Mouse (Mus musculus) hindlimb bud, embryonic 11.5 days (tissue): ENCODE measurements around the gene Slc25a47.

Source experiments
- DNase-seq: peaks from one replicate; pipeline ENCODE4 v3.0.0-alpha.2; 2012; ENCODE audit warnings: low read depth, low spot score; ENCODE audit errors: extremely low spot score

Slc25a47 gene

DNA sequence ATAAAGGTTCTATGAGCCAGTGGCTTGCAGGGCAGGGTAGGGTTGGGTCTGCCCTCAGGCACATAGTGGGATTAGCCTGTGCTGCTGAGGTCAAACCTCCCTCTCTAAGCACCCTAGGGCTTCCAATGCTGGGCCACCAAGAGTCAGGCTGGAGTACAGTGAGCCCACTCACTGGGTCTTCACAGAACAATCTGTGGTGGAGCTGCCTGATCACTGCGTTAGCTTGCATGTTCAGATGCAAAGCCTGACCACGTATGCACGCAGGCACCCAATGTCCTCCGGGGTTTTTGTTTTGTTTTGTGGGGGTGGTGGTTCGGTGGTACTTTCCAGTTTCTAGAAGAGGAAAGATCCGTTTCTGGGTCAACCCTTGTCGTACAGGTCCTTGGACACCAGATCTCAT lies 21.3 kb downstream of the Slc25a47 start:
- no peak for DNase-seq

DNA sequence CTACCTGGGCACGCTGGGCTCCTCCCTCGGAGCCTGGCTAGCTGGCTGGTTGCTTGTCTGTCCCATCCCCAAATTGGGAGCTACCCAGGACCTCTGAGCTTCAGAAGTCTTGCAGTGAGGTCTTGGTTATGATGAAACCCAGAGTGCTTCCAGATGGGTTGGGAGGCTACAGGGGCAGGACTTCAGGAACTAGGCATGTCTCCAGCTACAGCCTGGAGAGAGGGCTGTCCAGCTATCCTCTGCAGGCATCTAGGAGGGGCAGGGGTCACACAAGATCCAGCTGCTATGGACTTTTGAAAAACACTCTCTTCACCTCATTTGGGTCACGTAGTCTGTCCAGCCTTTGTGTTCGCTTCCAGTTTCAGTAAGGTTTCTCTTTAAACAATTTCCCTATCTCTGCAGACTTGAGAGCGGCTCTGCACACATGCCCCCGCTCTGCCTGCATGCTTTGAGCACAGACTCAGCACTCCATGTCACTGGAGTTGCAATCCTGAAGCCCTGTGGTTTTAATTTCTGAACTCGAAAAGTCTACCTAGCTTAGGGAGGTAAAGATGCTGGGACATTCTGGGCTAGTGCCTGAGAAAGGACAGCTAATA lies 21.8 kb downstream of the Slc25a47 start:
- DNase-seq: no peak

DNA sequence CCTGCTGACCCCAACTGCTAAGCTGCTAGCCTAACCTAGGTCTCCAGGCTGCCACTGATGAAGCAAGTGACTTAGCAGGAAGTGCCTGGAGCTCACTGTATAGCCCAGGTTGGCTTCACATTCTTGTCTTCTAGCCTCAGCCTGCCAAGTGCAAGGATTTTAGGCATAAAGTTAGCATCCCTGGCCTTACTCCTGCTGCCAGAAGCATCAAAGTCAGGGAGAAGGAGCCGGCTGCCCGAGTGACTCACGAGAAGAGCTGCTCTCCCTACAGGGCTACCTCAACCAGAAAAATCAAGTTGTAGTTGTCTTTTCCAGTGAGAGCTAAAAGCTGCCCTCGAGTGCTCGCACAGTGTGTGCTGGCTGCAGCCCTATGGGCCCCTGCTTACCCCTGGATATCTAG lies 22.6 kb downstream of the Slc25a47 start:
- no peak for DNase-seq

DNA sequence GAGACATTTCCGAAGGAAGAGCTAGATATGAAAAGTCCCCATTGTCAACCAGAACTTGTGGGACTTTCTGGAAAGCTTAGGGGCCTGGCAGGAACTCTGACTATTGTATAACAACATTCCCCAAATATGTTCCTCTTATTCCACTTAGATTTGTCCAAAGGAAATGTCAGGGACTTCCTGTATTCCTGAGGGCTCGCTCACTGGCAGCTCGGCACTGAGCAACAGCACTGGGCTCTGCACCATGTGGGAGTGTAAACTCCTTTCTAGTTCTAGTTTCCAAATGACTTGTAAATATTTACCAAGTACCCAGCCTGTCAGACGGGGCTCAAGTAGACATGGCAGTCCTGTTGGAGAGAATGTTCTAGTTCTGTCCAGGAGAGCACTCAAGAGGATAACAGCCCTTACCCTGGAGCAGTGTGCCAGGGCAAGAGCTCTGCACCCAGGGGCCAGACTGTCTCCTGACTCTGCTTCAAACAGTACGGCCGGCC lies 29.2 kb downstream of the Slc25a47 start:
- DNase-seq: no peak

DNA sequence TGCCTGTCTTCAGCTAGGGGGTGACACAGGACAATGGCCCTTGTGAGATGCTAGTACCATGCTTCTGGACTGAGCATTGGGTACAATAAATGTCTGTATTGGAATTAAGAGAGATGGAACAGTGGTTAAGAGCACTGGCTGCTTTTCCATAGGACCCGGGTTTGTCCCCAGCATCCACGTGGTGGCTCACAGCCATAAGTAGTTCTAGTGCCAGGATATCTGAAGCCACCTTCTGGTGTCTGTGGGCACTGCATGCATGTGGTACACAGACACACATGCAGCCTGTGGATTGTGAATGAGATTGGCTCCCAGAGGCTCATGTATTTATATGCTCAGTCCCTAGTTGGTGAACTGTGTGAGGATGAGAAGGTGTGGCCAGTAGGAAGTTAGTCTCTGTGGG lies 33.7 kb downstream of the Slc25a47 start:
- DNase-seq: no peak

DNA sequence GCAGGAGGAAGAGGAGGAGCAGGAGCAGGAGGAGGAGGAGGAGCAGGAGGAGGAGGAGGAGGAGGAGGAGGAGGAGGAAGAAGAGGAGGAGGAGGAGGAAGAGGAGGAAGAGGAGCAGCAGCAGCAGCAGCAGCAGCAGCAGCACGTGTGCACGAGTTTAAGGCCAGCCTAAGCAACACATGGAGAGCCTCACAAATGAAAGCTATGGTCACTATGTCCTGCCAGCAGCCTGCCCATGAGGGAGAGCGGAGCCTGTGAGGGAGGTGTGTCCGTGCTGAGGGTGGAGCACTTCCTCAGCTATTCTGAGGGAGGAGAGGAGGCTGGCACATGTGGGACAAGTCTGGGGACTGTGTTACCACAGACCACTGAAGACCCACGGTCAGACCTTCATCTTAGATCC lies 37.3 kb downstream of the Slc25a47 start:
- no peak for DNase-seq

DNA sequence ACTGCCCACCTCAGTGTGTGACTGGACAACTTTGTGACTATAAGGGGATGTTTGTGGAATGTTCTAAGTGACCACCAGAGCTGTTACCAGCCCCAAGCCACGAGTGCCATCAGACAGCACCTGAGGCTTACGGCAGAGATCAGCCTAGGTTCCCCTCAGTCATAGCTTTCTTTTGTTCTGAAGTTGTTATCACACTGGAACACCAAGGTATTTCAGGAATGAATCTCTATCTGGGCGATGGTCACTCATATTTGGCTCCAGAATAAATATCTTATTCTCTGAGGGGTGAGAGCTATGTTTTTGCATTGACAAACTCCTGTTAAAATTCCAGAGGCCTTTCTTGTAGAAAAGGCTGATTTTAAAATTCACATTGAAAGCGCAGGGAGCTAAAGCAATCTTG lies 43.3 kb downstream of the Slc25a47 start:
- no peak for DNase-seq

DNA sequence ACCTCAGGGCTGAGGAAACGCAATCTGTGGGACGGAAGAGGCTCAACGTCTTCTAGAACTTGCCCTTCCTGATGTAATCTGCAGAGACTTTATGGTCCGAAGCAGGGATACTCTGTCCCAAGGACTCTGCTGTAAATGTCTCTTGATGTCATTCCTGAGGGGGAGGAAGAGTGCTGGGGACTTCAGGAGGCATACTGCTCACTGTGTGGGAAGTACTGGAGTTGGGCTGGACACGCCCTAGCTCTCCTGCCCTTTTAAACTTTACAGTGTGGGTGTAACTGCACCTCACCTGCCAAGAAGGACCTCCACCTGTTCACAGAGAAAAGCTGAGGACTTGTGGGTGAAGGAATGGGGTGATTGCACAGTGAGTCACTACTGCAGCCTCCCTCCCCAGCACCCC lies 44.8 kb downstream of the Slc25a47 start:
- no peak for DNase-seq

DNA sequence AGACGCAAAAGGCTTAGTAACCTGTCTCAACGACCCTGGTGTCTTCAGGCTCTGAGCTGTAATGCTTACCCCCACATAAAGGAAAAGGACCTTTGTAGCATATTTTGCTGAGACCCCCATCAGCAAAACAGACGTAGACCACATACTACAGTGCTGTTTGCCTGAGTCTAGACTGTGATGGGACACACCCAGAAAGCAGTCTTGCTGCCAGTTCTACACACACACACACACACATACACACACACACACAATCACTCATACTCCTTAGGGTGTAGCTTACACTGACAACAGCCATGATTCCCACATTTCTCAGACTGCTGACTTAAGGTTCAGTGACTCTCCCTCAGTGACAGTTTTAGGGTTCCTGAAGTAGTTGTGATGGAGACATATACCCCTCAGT lies 45.3 kb downstream of the Slc25a47 start:
- no peak for DNase-seq

DNA sequence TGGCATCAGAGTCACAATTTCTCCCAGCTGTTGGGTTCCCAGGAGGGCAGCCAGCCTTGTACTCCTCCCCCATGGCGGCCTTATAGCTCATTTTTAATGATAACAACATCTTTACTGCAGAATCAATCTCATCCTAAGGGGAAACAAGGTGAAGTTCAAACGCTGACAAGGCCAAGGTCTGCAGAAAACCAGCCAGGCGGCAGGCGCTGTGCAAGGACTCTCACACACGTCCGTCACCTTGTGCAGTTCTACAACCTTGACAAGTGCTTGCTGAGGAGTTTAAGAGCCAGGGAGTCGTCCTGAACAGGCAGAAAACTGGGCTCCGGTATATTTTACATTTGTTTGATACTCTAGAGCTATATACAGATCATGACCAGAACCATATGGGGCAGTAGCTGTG lies 46.9 kb downstream of the Slc25a47 start:
- no peak for DNase-seq

DNA sequence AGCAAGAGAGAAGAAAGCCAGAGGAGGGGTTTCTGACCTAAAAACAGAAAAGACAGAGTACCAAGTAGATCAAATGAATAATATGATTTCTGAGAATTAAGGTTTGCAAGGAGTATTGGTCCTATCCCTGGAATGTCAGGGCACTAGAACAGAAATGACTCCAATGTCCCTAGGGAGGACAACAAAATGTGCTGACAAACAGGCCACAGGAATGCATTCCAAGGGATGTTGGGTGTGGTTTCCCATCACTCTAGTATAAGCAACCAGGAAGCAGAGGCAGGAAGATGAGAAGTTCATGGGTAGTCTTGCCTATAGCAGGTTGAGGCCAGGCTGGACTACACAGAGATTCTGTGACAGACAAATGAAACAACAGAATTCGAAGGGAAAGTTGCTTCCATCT lies 50.1 kb downstream of the Slc25a47 start:
- DNase-seq: no peak

DNA sequence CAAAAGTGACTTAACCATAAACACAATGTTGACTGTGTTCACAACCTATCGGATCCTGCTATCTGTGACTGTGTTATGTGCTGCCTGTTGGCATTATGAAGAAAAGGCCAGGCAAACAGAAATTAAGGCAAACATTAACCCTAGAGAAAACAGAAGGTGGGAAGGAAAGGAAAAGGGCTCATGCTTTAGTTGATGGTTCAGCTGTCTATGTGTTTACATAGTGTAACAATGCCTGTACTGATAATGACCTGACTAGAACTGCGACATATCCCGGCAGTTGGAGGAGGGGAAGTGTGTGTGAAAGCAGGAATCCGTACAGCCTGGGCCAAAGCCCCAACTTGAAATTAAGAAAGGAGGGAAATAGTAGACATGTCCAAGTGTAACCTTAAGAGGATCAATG lies 51.2 kb downstream of the Slc25a47 start:
- DNase-seq: no peak

DNA sequence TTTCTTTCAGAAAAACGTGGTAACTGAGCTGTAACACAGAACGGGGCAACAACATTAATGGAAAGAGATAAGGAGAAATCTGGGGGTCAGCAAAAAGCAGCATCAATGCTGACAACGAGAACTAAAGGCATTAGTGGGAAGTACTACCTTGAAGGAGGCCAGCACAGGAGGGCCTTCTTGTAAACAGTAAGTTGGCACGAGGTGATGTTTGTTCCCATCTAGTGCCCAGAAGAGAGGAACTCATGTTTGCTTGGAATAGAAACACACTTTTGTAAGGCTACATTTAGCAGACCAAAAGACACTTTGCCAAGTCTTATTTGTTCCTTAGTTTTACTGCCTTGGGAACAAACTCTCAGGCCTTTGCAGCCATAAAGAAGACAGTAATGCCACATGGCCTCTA lies 52.8 kb downstream of the Slc25a47 start:
- DNase-seq: no peak

DNA sequence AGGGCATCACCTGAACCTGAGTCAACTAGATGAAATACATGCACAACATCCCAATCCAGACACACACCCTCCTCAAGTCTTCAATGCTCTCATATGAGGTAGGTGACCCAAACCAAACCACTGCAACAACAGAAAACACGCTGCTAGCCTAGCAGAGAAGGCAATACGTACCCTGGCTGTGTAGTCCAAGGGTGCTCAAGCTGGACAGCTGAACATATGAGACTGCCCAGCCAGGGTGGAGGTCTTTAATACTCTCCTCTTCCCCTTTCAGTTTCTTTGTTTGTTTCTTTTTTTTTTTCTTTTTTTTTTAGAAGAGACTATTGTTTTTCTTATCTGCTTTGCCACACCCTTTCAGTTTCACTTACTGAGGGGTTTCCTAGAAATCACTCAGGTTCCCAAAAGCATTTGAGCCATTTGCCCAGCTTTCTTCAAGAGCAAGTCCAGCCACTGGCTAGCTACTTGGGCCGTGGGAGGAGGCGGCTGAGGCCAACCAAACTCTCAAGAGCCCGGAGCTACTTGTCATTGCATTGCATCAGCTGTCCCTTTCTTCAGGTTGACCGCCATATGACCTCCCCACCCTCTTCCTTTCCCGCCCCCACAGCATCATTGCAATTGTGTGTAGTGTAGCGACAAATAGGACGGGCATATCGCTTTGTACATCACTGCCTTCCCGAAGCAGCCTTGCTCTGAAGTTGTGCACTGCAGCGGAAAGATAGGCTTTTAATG lies 57.3 kb downstream of the Slc25a47 start, which contains the start of gene Wdr25:
TSS of gene Wdr25 (plus strand) at position 643 of the 726 bp plus-strand sequence.
- no peak for DNase-seq

DNA sequence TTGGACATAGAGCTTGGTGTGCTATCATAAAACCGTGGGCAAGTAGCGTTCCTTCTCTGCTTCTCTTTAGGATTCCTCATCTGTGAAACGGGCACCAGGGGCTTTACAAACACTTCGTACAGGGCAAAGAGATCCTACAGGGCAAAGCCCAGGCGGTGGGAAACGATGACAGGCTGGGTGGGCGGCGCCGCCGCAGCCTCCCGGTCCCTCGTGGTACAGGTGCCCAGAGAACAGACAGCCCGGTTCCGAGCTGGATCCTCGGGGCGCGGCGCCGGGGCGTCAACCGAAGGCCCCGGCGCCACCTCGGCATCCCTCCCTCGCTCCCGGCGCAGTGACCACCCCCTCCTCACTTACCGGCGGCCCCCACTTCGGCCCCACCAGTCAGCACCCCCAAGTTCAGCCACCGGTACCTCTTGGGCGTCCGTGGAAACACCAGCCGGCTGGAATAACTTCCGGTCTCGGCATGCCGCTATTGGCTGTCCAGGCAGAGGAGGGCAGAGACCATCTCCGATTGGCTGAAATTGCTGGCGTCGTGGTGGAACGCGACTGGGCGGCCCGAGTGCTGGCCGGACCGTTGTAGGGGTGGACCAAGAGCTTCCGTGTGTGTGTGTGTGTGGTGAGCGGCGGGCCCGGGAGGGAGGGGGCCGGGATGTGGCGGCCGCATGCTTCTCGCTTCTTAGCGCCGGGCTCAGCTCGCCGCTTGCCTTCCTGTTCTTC lies 58.0 kb downstream of the Slc25a47 start, which contains the start of gene Wars:
TSS of gene Wars (minus strand) at position 460 of the 717 bp plus-strand sequence.
- peak; percentile 73 for DNase-seq

DNA sequence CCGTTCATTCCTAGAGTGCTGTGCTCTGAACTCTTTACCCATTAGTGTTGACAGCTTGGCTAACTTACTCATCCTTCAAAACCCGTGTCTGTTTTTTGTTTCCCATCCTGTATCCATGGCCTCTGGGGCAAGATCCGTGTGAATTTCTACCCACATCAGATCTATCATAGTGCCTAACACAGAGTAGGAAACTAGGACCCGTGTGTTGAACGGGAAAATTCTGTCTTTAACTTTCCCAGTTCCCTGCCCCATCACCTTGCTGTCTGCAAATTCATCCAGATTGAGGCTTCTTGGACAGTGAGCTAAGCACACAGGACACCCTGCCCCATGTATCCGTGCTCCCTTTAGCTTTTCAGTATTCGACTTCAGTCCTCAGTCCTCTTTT lies 58.6 kb downstream of the Slc25a47 start:
- DNase-seq: no peak

DNA sequence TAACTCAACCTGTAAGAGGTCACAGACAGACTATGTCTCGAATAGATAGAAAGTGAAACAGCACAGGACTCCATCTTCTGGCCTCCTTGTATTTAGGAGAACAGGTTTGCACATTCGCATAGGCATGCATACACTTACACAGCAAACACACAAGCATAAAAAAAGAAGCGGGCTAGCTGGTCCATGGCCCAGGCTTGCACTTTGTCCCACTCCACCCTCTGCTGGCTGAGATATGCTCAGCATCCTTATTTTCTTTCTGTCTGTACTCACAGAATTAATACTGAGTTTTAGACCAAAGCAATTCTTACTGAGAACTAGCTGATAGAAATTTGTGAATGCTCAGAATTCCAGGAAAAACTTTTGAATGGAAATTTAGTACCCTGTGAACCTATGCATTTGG lies 60.2 kb downstream of the Slc25a47 start:
- DNase-seq: no peak

DNA sequence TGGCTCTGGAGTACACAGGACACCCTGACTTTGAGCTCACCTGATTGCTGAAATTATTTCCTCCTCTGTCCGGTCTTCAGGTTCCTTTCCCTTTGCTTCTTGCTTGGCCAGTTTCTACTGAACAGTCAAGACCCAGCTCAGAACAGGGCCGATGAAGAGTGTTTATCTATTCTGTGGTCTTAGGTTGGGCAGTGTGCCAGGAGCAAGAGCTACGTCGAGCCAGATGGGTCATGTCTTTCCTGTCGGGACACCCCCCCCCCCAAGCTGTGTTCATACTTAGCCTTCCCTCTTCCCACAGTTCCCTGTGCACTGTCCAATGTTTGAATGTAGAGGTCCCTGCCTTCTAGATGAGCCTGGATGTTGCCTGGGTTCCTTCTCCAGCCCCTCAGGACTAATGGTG lies 65.5 kb downstream of the Slc25a47 start:
- DNase-seq: no peak

DNA sequence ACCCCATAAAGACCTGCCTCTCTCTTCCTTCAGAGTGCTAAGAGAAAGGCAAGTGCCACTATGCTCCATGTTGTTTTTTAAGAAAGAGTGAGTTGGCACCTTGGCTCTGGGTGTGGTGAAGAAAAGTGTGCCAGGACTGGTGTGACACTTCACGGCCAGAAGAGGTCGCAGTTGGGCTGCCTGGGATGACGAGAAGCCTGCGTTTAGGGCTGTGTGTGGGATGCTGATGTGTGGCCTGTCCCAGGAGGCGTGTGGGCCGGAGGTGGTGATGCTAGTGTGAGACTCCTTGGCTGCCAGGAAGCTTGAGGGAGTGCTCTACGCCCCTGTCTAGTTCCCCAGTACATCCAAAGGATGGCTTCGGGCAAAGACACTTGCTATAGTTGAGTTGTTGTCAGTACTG lies 67.1 kb downstream of the Slc25a47 start:
- DNase-seq: no peak

DNA sequence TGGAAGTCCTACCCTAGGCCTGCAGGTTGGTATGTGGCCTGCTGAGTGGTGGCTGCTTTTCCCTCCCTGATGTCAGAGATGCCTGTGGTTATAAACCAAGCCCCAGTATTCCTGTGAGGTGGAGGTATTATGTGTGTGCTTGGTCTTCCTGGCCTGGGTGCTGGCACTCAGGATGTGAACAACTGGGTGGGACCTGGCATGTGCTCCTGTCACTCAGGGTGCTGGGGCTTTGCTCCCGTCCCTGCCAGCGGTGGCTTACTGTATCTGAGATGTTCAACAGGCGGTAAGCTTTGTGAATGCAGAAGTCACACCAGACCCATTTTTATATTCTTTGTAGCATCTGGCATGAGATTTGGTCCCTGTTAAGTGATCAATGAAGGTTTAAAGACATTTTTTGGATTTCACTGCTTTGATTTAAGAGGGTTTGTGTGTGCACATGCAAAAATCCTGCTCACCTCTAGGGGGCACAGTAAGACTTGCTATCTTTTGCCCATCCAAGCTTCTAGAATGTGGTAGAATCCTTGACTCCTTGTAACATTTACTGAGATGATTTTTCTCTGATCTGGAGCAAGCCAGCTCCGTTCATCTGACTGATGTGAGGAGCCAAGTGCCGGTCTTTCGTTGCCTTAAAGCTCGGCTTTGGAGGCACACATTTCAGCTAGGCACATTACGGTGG lies 67.9 kb downstream of the Slc25a47 start:
- DNase-seq: no peak

DNA sequence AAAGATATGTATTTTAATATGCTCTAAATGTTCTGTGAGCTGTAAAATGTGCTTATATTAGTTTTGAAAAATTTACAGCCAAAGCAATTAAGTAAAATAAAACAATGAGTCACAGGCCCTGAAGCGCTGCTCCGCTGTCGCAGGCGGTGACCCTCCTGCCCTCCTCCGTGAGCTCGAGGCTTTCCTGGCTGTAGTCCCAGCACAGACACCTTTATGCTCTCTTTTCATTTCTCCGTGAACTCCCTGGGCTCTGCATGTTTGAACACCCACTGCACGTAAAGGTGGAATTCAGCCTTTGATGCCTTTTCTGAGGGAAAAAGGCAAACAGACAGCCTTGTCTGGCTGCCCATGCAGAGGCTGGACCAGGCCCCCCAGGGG lies 68.4 kb downstream of the Slc25a47 start:
- no peak for DNase-seq
